Mouse (Mus musculus): Measurements from ENCODE around the gene Enpp1.

The Enpp1 gene

DNA sequence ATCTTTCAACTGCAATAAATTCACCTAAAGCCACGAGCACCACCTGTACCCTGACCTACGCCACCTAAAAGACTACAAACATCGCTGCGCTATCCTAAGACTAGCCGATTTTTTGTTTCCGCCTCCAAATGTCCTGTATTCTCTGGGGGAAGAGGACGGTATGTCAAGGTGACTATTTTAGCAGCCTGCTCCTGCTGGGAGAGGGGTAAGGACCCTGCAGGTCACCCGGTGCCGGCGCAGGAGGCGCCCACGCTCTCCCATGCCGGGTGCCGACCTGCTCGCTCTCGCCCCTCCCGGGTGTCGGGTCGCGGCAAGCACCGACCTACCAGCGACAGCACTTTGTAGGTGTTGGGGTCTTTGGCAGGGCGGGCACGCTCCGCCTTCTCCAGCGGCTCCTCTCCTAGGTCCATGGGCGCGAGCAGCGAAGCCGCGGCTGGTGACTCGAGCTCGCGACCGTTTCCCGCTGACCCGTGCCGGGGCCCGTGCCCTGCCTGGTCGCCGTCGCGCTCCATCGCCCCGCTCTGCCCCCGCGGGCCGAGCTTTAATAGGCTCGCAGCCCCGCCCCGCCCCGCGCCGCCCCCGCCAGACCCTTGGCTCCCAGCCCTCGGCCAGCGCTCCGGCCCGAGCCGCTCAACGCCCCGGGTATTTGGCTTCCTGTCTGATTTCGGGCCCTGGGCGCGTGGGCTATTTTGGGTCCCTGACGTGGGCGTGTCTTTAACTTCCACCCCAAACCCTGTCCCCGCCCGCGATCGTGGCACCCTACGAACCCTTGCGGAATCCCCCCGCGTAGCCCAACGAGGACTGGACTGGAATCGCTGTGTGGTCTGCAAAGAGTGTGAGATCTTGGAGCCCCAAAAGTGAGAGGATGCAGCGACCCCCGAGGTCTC is at the start of gene Enpp1:
TSS of gene Enpp1 (minus strand) at position 680 of the 887 bp plus-strand sequence.
- peak; percentile 98 for DNase-seq

DNA sequence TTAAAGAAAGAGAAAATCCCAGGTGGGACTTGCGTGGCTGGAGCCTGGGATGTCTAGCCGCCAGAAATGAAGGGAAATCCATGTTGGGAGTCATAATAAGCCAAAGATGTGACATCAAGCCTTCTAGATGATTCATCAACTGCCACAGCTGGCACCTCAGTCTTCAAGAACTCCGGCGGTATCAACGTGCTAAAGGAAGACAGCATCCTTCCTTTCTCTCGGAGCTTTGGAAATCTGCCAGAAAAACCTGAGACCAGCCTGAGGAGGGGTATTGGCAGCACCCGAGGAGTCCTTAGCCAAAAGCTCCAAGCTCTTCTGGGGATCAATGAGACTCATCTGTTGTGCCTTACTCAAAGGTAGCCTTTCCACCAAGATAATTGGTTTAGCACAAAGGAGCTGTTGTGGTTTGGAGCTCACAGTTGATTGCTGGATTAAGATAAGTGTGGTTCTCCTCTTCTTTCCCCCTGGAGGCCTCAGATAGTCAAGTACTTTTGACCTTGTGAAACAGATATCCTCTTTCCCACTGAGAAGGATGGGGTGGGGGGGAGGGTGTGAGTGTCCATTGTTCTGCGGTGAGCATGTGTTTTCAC is 46.5 kb upstream of the Enpp1 start:
- DNase-seq, result peak; percentile 61

DNA sequence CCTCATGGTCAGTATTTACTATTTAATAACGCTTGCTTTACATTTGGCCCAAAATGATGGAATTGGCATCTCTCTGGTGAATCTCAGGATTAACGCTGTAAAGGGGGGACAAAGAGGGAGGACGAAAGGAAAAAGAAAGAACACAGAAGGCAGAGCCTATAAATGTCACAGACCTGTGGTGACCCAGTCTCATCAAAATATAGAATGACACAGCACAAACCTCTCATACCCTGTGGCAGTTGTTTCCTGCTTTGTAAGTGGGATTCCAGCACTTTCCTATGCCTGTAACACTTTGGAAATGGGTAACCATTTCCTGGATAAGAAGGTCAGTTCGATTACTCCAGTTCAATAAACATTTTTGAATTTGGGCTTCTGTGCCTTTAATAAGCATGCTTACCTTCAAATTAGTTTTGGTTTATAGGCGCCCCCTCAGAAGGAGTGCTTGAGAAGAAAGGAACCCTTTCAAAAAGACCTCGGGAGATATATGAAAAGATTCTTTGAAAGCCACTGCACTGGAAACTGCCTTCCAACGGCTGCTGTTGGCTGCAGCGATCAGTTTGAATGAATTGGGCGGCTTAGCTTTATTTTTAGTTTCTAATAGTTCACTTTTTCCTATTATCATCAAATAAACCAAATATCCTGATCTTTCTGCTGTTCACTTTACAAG is 43.0 kb upstream of the Enpp1 start:
- peak; percentile 21 for DNase-seq

DNA sequence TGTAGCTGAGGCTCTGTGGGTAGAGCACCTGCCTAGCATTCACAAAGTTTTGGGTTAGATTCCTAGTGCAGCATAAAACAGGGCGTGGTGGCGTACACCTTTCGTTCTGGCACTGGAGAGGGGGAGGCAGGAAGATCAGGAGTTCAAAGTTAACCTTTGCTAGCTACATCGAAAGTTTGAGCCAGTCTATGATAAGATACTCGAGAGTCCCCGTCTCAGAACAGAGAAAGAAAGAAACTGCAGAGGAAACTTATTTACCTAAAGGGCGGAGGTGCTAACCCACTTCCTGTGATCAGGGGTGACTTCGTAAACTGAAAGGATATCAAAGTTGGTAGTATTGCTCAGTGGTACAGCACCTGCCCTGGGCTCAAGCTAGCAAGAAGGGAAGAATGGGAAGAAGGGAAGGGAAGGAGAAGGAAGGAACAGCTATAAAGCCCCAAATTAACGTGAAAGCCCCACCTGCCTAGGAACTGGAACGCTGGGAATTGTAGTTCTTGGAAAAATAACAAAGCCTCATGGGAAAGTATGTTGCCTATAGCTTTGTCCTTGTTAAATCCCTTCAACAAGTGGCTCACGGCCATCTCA is 42.4 kb upstream of the Enpp1 start:
- DNase-seq, result peak; percentile 64

DNA sequence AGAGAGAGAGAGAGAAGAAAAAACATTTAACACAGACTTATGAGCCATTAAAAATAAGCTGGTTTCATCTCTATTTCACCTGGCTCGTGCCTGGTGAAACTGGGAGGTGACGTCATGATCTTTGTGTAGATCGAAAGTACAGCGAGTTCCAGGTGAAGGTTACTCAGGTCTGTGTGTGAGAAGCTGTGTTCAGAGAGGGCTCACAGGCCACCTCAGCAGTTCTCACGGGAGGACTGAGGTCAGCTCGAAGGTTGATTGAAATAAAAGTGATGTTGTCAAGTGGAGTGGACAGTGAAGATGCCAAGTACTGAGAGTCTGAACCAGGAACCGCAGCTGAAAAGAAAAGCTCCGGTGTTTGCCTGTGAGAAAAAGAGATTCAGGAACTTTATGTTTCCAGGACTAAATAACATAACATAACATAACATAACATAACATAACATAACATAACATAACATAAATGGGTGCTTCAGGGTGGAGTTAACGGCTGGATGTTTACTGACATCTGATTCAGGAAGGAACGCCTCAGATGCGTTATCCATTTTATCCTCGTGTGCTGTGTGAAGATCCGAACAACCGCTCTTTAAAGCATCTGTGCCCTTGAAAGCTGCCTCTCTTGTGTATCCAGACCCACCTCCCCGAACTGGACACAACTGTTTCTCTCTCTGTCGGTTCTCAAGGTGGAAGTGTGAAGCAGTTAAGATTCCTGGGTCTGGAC is 41.7 kb upstream of the Enpp1 start:
- peak; percentile 49 for DNase-seq

DNA sequence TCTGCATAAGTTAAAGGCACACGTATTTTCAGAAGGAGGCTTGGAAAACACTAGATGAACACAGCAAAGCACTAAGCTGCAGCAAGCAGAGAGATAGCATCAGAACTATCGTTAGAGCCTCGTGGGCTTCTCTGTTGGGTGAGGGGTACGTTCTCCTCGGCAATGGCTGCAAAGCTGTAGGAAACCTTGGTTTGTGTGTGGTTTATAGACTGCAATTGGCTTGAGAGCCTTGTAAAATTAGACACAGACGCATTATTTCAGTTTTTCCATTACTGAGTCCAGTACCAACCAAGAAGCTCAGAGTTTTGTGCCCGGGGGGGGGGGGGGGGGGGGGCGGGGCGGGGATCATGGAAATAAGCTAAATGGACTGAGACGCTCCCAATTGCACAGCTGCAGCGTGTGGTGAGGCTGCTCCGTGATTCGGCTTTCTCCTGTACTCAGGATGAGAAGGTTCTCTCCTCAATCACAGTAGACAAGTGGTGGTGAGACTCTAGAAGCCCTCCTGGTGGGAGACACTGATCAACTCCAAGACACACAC is 31.1 kb upstream of the Enpp1 start:
- no peak for DNase-seq

DNA sequence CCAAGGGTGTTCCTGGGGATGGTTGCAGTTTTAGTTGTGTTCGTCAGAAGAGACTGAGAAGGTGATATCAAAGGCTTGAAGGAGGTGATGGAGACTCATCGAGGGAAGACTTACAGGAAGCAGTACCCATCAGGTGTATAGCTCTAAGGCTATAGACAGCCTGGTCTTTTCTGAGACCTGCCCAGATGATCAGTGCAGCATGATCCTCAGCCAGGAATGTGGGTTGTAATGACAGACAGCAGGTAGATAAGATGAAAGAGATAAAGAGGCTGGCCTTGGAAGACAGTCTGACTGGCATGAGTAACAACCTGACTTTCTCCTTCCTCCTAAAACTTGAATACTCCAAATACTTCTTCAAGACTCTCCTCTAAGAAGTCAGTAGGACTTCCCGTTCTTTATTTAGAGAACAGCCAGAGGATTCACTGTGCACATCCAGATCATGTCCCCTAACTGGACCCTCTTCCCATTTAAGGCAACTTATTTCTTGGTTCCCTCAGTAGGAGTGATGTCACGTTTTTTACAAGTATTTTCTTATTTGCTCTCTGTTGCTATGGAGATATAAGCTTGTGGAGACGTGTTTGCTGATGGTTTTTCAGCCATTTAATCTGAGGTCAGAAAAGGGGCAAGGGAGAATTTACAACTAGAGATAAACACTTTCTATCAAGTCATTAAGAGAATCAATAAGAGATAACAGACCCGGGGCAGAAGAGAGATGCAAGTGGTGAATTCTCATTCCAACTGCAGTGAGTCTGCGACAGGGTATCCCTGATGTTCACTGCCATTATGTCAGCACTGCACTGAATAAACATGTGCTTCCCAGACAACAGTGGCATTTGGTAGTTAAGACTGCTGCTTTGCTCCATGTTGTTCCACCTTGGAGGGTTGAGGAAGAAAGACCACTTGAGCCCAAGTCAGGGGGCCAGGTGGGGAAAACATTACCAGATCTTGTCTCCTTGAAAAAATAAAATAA is 29.6 kb upstream of the Enpp1 start:
- no peak for DNase-seq

DNA sequence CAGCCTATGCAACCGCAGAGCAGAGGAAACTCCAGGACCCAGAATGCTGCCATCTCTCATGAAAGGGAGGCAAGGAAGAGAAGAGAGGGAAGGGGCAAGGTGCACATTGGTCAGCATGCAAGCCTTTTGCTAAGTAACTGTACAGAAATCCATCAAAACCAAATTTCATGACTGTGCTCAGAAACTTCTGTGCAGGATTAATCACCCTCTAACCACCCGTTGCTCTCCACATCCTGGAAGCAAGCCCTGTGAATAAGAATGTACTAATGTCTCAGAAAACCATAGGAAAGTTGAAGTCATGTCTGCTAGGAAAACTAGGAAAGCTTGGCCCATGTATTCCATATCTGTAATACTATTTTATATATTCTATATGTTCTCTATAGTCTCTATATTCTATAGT is 27.2 kb upstream of the Enpp1 start:
- no peak for DNase-seq

DNA sequence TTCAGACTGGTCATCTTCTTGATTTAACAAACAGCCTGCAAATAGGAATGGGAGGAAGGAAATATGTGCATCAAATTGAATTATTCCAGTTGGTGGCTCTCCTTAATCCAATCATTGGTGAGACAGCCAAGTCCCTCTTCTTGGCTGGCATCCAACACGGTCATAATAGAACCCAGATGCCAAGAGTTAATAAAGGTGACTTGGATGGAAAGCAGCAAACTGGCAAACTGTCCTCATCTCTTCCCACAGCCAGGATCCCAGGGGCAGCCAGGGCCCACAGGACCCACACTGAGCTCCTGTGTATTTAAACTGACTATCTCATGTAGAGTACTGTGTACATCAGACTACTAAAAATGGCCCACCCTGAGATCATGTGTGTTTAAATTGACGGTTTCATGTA is 26.5 kb upstream of the Enpp1 start:
- no peak for DNase-seq

DNA sequence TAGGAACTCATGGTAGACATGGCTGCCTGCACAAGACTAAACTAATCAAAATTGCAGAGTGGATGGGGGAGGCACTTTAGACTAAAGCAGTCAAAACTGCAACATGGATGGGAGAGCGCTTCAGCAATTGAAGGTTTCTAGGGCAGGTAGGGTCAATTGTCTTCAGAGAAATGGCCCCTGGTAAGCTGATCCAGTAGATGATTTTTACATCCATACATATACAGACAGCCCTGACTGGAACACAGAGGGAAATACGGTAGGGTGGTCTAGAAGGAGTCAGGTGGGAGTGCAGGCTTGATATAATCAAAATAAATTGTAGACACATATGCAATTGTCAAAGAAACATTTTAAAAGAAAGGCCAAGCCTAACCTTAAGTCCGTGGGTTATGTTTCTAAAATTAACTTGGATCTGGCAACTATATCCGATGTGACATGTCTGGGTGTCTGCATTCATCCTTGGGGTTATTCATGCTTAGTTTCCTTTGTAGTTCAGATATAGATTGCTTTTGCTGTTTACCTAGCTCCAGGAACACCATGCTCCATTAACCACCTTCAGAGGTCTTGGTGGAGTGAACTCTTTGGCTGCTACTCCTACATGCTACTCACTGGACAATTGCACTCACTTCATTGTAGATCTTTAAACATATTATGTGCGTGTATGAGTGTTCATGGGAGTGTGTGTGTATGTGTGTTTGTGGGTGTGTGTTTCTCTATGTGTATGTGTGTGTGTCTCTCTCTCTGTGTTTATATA is 23.2 kb upstream of the Enpp1 start:
- no peak for DNase-seq

DNA sequence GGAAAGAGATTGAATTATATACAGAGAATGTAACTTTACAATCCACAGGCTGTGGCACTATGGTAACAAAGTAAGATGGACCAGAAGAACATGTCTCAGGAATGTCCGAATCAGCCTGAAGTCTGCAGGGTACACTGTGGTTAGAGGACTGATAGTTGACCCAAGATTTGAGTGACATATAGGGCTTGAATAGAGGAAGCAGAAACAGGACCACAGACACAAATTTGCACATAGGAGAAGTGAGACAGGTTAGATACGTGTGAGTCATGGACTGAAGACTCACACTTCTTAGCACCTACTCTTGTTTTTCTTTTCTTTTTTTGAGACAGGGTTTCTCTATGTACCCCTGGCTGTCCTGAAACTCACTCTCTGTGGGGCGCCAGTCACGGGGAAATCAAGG is 15.5 kb upstream of the Enpp1 start:
- no peak for DNase-seq

DNA sequence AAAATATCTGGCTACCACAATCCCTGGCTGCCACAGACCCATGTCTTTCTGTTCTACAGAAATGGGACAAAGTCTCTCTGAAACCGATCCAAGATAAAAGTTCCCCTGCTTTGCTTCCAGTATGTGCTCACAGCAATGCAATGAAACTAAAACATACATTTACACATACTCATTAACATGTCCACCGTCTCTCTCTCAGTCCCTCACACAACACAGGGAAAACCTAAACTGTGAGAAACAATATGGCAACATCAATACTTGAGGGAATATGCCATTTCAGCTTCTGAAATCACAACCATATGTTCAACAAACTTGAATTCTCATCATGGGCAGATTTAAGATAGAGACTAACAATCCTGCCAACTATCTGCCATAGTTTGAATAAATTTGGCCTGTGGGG is 13.2 kb upstream of the Enpp1 start:
- DNase-seq, result no peak

DNA sequence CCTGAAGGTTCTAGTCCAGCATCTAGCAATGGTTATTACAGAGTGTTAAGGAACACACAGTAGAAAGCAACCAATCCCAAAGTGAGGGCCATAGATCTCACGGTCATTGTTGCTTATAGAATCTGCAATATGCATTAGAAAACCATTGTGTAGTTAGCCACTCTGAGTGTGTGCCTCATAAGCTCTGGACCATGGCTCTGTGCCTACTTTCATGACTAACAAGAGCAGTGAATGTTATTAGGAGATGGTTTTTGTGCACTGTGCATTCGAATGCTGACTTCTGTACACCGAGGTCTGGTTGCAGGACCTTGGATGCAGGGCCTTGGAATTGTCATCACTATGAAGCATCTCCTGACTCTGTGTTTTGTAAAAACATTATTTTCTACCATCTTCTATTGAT is 9.9 kb upstream of the Enpp1 start:
- DNase-seq, result no peak

DNA sequence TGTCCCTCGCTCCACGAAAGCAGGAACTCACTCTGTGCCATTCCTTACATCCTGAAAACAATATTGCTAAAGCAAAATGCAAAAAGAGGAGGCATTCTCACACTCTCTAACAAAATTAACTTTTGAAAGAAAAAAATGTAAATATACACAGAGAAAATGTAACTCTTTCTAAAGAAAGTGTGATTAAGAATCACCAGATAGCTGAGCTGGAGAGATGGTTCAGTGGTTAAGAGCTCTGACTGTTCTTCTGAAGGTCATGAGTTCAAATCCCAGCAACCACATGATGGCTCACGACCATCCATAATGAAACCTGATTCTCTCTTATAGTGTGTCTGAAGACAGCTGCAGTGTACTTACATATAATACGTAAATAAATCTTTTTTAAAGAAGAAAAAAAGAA is 7.4 kb upstream of the Enpp1 start:
- DNase-seq, result no peak

DNA sequence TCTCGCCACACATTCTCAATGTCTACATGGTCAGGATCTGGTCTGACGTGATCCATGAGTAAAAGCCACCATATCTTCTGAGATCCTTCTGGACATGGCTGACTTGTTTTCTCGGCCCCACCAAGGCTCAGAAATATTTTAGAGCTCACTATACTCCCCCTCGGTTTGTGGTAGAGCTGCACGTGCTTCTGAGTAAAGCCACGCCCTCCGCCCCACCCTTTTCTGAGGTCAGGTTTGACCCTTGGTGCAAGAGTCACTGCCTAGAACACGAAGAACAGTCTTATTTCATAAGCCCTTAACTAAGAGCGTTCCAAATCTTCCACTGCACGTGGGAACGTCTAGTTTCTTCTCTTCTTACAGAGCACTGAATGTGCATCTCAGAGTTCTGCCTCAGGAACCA is 6.8 kb upstream of the Enpp1 start:
- no peak for DNase-seq

DNA sequence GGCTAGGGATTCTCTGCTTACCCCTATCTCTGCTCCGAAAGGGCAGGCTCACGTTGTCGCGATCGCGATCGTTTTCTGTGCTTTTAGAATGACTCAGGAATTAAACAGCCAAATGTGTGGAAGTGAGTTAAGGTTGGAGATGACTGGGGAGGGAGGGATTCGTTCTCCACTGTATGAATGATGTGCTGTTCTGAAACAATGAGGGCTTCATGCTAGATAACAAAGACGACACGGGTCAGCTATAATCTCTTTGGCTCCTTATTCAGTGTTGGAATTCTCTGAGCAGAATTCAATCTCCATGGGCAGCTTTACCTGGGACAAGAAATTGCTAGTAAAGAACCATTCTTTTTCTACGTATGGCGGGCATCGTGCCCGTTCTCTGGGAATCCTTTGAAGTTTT is 6.1 kb upstream of the Enpp1 start:
- DNase-seq, result peak; percentile 48

DNA sequence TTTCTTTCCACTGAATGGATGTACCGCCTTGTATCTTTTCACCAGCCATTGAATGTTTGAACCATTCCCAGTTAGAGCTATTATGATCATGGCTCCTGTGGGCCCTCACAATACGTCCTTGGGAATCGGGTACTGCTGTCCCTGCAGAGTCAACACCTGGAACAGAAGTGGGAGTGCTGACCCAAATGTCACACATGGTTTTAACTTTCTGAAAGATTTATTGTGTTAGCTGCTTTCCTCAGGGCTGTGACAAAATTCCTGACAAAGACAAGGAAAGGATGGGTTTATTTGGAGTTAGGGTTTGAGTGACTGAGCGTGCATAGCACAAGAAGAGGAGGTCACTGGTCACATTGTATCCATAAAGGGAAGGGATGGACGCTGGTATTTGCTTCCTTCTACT is 4.3 kb upstream of the Enpp1 start:
- peak; percentile 59 for DNase-seq

DNA sequence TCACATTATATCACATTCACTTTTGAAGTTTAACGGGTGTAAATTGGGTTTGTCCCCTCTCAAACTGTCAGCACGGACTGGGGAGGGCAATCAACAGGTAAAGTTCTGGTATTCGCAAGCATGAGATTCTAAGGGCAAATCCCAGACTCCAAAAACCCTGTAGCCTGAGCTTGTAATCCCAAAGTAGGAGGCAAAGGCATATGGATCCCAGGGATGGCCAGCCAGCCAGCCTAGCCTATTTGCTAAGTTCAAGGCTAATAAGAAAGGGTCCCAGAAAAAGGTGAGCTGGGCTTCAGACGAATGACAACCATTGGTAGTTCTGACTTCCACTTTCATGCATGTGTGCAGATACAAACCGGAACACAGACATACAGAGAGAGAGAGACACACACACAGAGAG is 942 bp upstream of the Enpp1 start:
- DNase-seq, result peak; percentile 62

DNA sequence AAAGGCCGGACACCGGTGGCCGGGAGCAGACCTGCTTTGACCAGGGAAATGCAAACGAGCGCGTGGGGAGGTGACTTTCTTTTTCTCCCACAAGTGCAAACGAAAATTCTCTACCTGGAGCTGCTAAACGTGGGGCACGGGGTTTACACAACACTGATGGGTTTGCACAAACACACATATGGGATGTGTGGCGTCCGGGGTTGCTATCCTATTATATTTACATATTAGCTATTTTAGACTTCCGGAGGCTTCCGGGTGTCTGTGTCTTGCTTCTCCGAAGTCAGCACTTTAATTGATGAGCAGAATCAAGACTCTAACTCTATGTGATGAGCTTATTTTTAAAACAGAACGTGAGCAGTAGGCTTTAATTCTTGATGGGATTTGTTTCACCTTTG is 405 bp upstream of the Enpp1 start:
- DNase-seq, result peak; percentile 86

DNA sequence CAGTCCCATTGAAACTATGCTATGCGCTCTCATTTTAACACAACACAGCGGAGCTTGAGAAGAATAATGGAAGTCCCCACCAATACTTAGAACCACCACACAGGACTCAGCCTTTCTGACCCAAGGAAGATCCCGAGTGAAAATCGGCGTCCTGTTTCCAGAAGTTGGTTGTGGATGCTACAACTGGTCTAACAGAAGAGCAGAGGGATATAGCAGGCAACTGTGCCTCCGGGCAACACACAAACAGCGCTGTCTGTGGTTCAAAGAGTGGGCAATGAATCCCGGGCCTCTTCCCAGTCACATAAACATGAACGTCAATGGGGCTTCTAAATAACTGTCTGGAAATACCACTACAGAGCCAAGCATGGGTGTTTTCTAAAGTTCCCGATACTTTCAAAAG is 888 bp downstream of the Enpp1 start:
- peak; percentile 80 for DNase-seq

DNA sequence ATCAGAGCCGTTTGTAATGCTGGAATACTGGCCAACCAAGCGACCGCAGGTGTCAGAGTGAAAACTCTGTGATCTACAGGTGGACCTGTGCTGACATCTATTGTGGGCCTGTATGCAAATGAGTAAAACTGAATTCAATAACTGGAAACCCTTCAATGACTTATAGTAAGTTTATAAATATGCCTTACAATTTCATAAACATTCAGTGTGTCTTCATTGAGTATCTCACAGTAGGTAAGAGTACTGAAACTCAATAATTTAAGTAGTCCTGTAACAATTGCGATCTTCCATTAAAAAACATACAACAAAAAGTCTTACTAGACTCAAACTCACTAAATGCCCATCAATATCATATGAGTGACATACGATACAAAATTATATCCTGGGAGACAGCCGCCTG is 1.6 kb downstream of the Enpp1 start:
- no peak for DNase-seq

All from heart, adult 11 months (tissue).